Mouse (Mus musculus) lung, adult 2 months (tissue): ENCODE results near the gene Pheta1. TPM values are rescaled to one million over a fixed set of nuclear protein-coding genes. Genes with fewer than 3 reads are reported as not detected.

Source experiments
- DNase-seq: peaks from one replicate; pipeline ENCODE4 v3.0.0; 2022
- H3K4me1 ChIP-seq: fragments of 200-500 bp; 2 replicates; pipeline ENCODE4 v1.6.1; 2011; ENCODE audit warnings: low read length; ENCODE audit not compliant: control insufficient read depth, insufficient read depth
- H3K4me3 ChIP-seq: fragments of 200-500 bp; replicated peaks from 2 replicates; pipeline ENCODE3; 2011; ENCODE audit warnings: low read depth, mild to moderate bottlenecking, control low read depth, low read length; ENCODE audit errors: extremely low read depth
- CTCF ChIP-seq: fragments of 200-500 bp; IDR thresholded peaks from 2 replicates; pipeline ENCODE4 v1.5.1; 2011; ENCODE audit warnings: mild to moderate bottlenecking, low read length, control low read depth; ENCODE audit not compliant: insufficient read depth
- POLR2A ChIP-seq: fragments of 200-500 bp; IDR thresholded peaks from 2 replicates; pipeline ENCODE4 v1.6.1; 2011; ENCODE audit warnings: low read depth, mild to moderate bottlenecking, control low read depth, low read length, borderline replicate concordance; ENCODE audit errors: extremely low read depth
- WGBS: fragments of 180-500 bp; shearing (Covaris S2); methylation state at CpG from one replicate; pipeline ENCODE4 v1.1.7; 2018; 5-methylcytosine and 5-hydroxymethylcytosine counted together
- polyA plus RNA-seq: library from polyadenylated mRNA; depleted of rRNA; stranded (reverse); fragments of >200 nt; gene quantifications from 2 replicates; pipeline ENCODE4 v1.2.3, GENCODE M21; 2012

Gene Pheta1
- polyA plus RNA-seq, 1 experiment, result 20.4 TPM

DNA sequence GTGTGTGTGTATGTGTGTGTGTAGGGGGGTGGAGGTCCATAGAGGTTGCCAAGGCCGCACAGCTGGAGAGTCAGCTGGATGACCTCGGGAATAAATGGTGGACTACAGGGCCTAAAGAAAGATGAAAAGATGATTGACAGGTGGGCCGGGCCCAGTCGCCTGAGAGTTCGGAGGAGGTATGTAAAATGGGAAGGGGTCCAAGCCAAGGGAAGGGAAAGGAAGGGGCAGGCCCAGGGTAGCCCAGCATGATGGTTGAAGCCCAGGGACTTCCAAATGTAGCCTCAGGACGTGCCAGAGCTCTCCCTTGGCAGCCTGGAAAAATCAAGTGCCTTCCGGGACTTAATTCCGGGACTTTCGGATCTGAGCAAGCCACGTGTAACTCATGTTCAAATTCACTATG lies 6.0 kb downstream of the Pheta1 start:
- Histone ChIP-seq H3K4me1 (peaks cover 11% of the 10 kb centered on the region), H3K4me3 (no peak overlapping the region)
- no peak for DNase-seq
- 62% methylated on average over 10 of the region's 10 CpGs for WGBS
- no peak for TF ChIP-seq CTCF
- no peak for TF ChIP-seq POLR2A

GRCm38 (mm10) chr5:121856740-121857139 lies 8.0 kb downstream of the Pheta1 start:
- WGBS, result 77% methylated on average over 11 of the region's 11 CpGs
- peaks cover 6% of the 10 kb centered on the region; the same call in 1 of the 2 replicates for H3K4me1 ChIP-seq
- no peak for DNase-seq
- TF ChIP-seq CTCF, result no peak
- H3K4me3 ChIP-seq, result no peak overlapping the region

- TF ChIP-seq POLR2A, result no peak
- TF ChIP-seq CTCF, result no peak
- H3K4me3 ChIP-seq, result no peak overlapping the region
- DNase-seq, result no peak
- H3K4me1 ChIP-seq, result peaks cover 2% of the 10 kb centered on the region; the same call in 1 of the 2 replicates
- 75% methylated on average over 12 of the region's 12 CpGs for WGBS
These were observed 9.6 kb downstream of the Pheta1 start for GRCm38 (mm10) chr5:121858427-121858826.

DNA sequence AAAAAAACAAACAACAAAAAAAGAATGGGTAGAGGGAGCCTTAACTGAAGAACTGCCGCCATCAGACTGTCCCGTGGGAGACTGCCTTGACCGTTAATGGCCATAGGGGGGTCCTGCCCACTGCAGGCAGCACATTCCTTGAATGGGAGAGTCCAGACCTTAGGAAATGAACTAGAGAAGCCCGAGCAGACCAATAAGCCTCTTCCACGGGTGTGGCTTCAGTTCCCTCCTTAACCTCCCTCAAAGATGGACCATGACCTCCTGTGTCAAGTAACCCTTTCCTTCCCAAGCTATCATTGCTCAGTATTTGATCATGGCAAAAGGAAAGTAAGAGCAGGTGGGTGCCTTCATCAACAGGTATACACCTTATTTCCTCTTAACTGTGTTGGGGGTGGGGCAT lies 13.2 kb downstream of the Pheta1 start:
- 40% methylated on average over 5 of the region's 5 CpGs for WGBS
- H3K4me3 ChIP-seq, result no peak overlapping the region
- no peak for TF ChIP-seq POLR2A
- TF ChIP-seq CTCF, result no peak

GRCm38 (mm10) chr5:121864330-121864729 lies 15.5 kb downstream of the Pheta1 start:
- H3K4me3 ChIP-seq, result no peak overlapping the region
- WGBS, result 11% methylated on average over 8 of the region's 11 CpGs
- TF ChIP-seq CTCF (no peak), POLR2A (no peak)

More for the DNA sequence above, 13.2 kb downstream of the Pheta1 start:
- no peak for DNase-seq
- H3K4me1 ChIP-seq, result no peaks in the 10 kb centered on the region

GRCm38 (mm10) chr5:121867963-121868362 lies 19.2 kb downstream of the Pheta1 start:
- 69% methylated on average over 5 of the region's 5 CpGs for WGBS
- TF ChIP-seq POLR2A, result no peak
- TF ChIP-seq CTCF, result no peak
- DNase-seq, result no peak
- H3K4me1 ChIP-seq, result no peaks in the 10 kb centered on the region
- no peak overlapping the region for H3K4me3 ChIP-seq

More at GRCm38 (mm10) chr5:121864330-121864729, 15.5 kb downstream of the Pheta1 start:
- DNase-seq, result no peak
- H3K4me1 ChIP-seq, result no peaks in the 10 kb centered on the region

DNA sequence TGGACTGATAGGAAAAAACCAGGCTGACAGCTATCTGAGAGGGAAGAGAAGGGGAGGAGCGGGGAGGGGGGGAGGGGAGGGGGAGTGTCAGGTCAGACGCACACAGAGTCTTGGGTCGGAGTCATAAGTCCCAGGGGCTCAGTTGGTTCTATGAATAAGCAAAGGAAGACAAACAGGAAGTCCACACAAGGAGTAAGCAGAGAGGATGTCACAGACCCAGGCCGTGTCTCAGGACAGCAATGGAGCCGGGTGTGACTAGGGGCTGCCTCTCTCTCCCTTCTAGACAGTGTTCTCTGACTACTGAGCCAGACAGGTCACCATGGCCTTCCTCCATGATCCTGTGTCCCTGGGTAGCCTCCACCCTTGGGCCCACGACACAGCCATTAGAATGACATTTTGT lies 22.0 kb downstream of the Pheta1 start:
- no peak for DNase-seq
- Histone ChIP-seq H3K4me1 (no peaks in the 10 kb centered on the region), H3K4me3 (no peak overlapping the region)
- no peak for TF ChIP-seq POLR2A
- 49% methylated on average over 6 of the region's 6 CpGs for WGBS

- Histone ChIP-seq H3K4me3 (no peak overlapping the region), H3K4me1 (no peaks in the 10 kb centered on the region)
- no peak for DNase-seq
- TF ChIP-seq POLR2A, result no peak
- no peak for TF ChIP-seq CTCF
- whole genome bisulfite sequencing, result 55% methylated on average over 13 of the region's 13 CpGs
These were observed 22.8 kb downstream of the Pheta1 start for GRCm38 (mm10) chr5:121871515-121872030.

- 18% methylated on average over 4 of the region's 4 CpGs for WGBS
- TF ChIP-seq POLR2A, result no peak
- TF ChIP-seq CTCF, result peak; percentile 94
- peak; percentile 82 for DNase-seq
These were observed 23.4 kb downstream of the Pheta1 start for GRCm38 (mm10) chr5:121872158-121872557.

GRCm38 (mm10) chr5:121875041-121875440 lies 26.3 kb downstream of the Pheta1 start:
- 91% methylated on average over 12 of the region's 12 CpGs for WGBS
- no peak for DNase-seq
- H3K4me1 ChIP-seq, result no peaks in the 10 kb centered on the region
- no peak for TF ChIP-seq CTCF
- no peak overlapping the region for H3K4me3 ChIP-seq

More at GRCm38 (mm10) chr5:121872158-121872557, 23.4 kb downstream of the Pheta1 start:
- Histone ChIP-seq H3K4me1 (no peaks in the 10 kb centered on the region), H3K4me3 (no peak overlapping the region)
